Mouse (Mus musculus) layer of hippocampus, adult 11-12 months (tissue): ENCODE results near the gene Nfib.

Source experiments
- DNase-seq: peaks from one replicate; pipeline ENCODE4 v3.0.0; 2022; ENCODE audit warnings: low spot score

Nfib gene

DNA sequence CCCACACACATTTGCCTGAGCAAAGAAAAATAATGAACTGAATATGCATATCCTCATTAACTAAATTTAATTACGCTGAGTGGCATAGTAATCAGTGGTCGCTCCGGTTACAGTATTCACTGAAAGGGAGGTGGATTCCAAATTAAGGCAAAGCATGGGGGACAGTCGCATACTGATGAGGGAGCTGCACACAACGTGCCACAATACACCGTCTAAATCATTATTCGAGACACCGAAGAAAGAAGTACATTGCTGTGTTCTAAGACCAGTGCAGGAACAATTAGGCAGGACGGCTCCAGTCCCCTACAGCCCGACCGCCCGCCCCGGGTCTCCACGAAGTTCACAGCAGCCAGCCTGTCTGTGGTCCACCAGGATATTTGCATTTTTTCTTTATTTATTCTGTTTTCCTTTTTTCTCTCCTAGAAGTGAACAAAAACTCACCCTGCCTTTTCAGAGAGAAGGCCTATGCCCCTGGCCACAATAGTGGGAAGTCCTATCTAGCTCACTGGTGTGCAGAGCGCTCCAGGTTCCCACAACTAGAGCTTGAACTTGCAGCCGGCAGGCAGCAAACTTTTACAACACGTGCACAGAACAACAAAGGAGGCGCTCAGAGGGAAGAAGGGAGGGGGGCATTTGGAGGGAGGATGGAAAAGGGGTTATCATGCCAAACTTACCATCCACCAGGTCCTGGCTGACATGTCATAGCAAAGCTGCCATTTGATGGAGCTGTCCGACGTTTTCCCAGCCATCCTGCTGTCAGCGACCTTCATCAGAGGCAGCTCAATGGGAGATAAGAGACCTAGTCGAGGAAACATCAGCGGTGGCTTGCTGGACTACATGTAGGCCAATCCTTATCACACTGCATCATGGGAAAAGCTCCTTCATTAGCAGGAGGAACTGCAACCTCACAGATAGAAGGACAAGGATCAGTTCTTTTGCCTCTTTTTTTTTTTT, at the start of gene Nfib:
Gene Nfib, minus strand, starts transcription at position 910 of the 954 bp plus-strand sequence.
- no peak for DNase-seq

GRCm38 (mm10) chr4:82735764-82736163, 30.2 kb upstream of the Nfib start:
- DNase-seq, result no peak

DNA sequence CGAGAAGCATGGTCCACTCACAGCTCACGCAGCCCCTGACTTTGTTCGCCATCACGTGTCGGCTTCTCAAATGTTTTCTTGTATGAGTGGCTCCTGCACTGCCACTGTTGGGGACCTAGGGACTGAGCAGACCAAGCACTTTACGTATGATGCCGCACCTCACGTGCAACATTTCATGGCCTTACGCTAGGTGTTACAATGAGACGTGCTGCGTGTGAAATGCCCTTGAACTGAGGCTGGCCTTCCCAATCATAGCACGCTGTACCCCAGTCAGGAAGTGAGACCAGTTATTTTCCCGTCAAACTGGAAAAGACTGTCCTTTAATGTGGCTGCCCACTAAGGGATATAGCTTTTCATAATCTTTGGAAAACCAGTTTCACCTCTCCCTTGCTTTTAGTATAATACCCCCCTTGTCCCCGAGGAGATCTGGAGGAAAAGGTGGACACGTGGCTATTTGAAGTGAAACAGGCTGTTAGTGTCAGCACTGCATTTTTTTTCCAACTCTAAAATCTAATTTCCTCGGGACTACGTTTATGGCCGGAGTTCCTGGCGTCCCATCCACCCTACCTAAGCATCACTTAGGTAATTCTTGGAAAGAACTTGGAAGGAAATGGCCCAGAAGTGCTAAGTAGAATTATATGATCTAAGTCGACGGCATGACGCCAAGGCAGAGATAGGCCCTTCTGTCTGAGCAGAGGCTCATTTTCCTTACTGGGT, 29.4 kb upstream of the Nfib start:
- DNase-seq, result no peak

GRCm38 (mm10) chr4:82734348-82734747, 28.8 kb upstream of the Nfib start:
- DNase-seq, result no peak

DNA sequence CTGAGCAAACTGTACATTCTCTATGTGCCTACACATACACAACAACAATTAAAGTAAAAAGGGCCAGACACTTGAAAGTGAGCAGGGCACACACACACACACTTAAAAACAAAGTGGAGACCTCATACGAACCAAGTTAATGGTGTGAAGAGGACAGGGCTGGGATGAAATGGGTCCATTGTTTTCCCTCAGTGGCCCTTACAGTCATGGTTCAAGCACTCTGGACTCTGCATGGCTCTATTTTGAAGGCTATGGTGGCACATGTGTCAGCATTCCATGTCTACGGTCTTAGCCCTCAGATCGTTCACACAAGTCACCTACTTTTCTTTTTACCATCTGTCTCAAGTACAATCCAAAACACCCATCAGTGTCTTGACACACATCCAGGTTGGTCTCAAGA, 28.1 kb upstream of the Nfib start:
- DNase-seq, result no peak

DNA sequence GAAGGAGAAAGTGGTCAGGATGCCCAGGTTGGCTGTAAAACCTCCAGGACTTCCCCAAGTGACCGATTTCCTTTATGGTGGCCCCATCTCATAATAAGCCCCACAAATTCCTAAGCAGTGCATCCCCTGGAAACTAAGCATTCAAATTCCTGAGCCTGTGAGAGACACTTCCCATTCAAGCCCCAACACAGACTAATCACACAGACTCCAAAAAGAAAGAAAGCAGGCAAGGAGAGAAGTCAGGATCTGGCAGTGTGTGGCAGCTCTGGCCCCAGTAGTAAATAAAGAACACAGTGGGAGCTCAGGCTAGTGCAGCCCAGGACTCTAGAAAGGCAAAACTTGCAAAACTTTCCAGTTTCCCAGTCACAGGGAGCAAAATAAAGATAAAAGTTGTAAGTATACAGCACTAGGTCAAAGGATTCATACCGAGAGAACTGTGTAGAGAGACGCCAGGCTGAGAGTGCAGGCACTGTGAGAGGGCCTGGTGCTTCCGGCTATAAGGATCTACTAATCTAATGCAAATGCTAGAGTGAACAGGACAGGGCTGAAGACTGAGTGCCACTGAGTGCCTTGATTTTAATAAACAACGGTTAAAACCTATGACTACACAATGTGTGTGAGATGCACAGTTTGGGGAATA, 24.8 kb upstream of the Nfib start:
- no peak for DNase-seq

- DNase-seq, result no peak
Measured at GRCm38 (mm10) chr4:82724058-82724457, 18.5 kb upstream of the Nfib start.

DNA sequence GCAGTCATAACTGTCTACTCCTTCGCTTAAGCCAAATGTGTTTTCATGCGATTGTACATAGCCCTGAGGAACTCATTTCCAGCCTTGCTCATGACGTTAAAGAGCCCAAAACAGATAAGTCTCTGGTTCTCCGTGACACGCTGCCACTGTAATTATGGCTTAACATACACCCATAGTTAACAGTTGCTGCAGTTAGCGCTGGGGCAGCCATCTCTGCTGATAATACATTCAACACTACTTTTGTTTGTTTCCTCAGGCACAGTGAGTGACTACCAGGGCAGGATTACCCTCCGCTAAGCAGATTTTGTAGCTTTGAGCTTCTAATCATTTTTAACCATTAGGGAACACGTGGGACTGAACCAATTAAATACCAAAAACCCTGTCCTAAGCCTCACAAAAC, 17.5 kb upstream of the Nfib start:
- no peak for DNase-seq

DNA sequence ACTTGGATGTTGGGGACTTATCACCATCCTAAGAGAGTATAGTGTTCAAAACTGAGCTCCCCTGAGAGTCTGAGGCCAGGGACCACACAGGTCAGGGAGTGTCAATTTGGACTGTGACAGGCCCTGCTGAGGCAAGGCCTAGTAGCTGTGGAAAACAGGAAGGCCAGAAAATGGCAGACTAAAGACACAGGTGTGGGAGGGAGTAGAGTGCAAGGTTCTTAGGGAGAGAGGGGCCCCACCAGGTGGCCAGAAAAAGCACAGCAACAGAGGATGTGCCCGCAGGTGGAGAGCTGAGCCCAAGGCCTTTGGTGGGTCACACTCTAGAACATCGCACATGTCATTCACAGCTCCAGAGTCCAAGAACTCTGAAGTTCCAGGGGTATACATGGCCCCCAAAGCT, 10.3 kb upstream of the Nfib start:
- no peak for DNase-seq

DNA sequence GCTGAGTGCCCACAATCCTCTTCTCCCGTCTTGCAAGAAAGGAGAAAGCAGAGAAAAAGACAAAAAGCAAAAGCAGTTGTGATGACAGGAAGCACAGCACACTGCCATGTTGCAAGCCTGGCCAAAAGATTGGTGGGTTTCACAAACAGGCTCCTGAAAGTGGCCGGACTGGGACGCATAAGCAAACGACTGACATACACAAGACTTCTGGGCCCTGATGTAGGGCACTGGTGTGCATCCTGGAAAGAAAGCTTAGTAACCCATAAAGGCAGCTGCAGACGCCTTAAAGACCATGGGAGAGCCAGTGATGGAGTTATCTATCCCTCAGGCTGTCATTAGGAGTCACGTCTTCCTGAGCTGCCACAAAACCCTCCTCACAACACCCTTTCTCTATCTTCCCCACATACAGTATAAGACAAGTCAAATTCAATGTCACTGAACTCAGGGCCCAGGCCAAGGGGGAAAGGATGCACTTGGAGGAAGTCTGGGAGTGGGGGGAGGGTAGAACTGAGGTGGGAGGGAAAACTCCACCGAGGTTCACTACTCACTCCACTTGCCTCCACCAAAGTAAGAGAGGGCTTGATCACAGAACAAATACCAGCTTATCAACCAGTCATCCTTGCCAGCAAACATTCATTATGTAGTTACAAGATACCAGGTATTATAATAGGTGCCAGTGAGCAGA, 6.2 kb upstream of the Nfib start:
- no peak for DNase-seq

GRCm38 (mm10) chr4:82709666-82710065, 4.1 kb upstream of the Nfib start:
- no peak for DNase-seq

GRCm38 (mm10) chr4:82706012-82706411, 462 bp upstream of the Nfib start:
- DNase-seq, result no peak

GRCm38 (mm10) chr4:82704079-82704830, 1.3 kb downstream of the Nfib start:
- no peak for DNase-seq

- DNase-seq, result no peak
Measured at GRCm38 (mm10) chr4:82702808-82703207, 2.7 kb downstream of the Nfib start.

- DNase-seq, result no peak
Measured at GRCm38 (mm10) chr4:82699504-82699903, 6.0 kb downstream of the Nfib start.

DNA sequence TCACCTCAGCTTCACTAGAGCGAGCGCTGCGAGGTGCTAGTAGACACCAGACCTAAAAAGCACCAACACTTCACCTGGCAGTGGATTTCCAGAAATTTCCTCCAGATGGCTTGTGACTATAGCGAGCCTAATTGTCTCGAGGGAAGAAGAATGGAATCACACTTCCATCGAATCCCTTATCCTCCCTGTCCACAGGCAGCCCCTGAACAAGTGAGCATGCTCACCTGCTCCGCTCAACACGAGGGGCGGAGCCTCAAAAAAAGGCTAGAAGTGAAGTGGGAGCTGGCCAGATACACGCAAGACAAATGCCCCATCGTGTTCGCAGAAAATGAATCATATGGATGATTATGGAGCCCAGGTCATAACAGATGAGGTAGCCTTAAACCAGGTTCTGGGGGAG, 6.9 kb downstream of the Nfib start:
- DNase-seq, result no peak

GRCm38 (mm10) chr4:82697151-82697550, 8.4 kb downstream of the Nfib start:
- DNase-seq, result no peak

DNA sequence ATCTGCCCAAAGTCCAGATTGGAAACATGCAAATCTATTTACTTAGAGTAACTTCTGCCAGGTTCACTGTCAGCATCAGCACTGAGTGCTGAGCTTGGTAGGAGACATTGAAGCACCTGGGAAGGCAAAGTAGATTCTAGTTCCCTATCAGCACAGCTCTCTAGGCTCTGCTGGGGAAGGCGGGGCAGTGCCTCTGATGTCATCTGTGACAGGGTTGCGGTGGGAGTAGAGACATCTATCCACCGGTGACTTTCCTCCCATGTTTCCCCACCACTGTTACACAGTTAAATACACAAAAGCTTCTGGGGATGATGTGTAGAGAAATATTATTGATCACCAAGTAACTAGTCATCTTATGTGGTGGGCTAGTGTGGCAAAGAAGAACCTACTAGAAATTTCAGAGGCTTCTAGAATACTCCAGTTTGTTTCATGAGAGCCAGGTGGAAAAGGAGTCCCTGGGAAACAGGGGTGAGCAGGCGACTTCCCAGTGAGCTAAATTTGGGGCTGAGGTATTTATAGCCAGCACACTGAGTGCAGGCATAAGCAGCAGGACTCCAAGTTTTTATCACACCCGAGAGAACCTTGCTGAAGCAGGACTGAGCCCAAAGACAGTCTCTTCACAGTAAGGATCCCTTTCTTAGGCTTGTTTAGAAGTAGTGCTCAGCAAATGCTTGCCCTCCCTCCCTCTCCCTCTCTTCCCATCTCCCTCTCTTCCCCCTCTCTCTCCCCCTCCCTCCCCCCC, 9.6 kb downstream of the Nfib start:
- DNase-seq, result no peak

GRCm38 (mm10) chr4:82692009-82692326, 13.6 kb downstream of the Nfib start:
- DNase-seq, result no peak

DNA sequence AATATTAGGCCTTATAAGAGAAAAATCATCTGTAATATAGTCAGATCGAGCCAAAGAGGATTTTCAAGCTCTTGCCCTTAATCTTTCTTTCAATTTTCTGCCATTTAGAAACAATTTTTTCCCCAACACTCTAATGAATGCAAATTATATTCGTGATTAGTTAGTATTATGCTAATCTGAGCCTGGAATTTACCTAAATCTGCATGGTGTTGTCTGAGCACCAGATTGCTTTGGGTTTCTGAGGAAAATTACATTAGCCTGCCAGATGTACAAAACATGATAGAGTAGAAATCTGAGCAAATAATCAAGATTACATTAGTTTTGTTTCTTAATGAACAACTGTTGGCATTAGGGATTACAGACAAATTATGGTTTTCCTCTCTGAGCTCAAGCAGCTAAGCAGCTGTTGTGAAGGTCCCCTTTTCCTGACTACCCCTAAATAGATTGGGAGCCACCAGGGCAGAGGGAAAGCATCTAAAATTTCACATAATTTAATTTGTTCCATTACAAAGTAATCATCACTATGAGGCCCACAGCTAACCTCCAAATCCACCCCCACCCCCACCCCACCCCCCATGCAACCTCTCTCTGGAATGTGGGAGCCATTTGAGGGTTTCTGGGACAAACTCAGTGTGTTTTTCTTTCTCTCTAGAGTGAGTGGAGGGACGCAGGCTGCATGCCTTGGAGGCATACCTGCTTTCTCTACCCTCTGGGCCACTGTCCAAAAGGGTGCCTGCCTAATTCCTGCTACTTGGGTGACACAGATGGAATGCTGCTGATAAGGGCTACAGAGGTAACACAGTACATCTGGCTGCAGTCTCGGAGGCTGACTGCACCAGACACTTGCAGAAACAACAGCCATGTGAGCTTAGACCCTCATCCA, 14.2 kb downstream of the Nfib start:
- DNase-seq, result no peak
